Mouse (Mus musculus) testis, adult 2 months (tissue): ENCODE results near the gene Man1c1.

Experiments
- CTCF ChIP-seq: fragments of 200-500 bp; IDR thresholded peaks from 2 replicates; pipeline ENCODE4 v1.5.1; 2012; ENCODE audit warnings: low read depth, mild to moderate bottlenecking, inconsistent platforms, low read length, moderate library complexity; ENCODE audit not compliant: control insufficient read depth, insufficient read depth, insufficient replicate concordance
- POLR2A ChIP-seq: fragments of 200-500 bp; IDR thresholded peaks from 2 replicates; pipeline ENCODE4 v1.6.1; 2012; ENCODE audit warnings: low read depth, mild to moderate bottlenecking, inconsistent platforms, low read length, moderate library complexity; ENCODE audit not compliant: control insufficient read depth

GRCm38 (mm10) chr4:134750263-134750662, 46.2 kb upstream of the Man1c1 start:
- TF ChIP-seq CTCF (no peak), POLR2A (no peak)
